Mouse (Mus musculus) intestine, postnatal 0 days (tissue): Measurements from ENCODE around the gene H2-T3. TPM values are rescaled to one million over a fixed set of nuclear protein-coding genes. Genes with fewer than 3 reads are reported as not detected.

Source experiments
- ATAC-seq: fragments of 200-750 bp; cut with Nextera tagmentation; 2 replicates; pipeline ENCODE4 v1.8.0; 2017; ENCODE audit warnings: mild to moderate bottlenecking, moderate TSS enrichment, moderate library complexity
- H3K27ac ChIP-seq: fragments of 300-500 bp; sonication (generic); 2 replicates; pipeline ENCODE4 v1.5.1; 2014; ENCODE audit warnings: mild to moderate bottlenecking, low read depth, low read length, moderate library complexity
- H3K27me3 ChIP-seq: fragments of 300-500 bp; sonication (generic); replicated peaks from 2 replicates; pipeline ENCODE4 v1.6.1; 2014; ENCODE audit warnings: low read length, mixed read lengths; ENCODE audit not compliant: control insufficient read depth, insufficient read depth
- H3K36me3 ChIP-seq: fragments of 300-500 bp; sonication (generic); 2 replicates; pipeline ENCODE4 v1.6.1; 2014; ENCODE audit warnings: mild to moderate bottlenecking, moderate library complexity; ENCODE audit not compliant: control insufficient read depth, insufficient read depth
- H3K4me1 ChIP-seq: fragments of 300-500 bp; sonication (generic); replicated peaks from 2 replicates; pipeline ENCODE4 v1.6.1; 2014; ENCODE audit warnings: antibody characterized with exemption, low read length, mixed read lengths; ENCODE audit not compliant: control insufficient read depth, insufficient read depth
- H3K4me2 ChIP-seq: fragments of 300-500 bp; sonication (generic); replicated peaks from 2 replicates; pipeline ENCODE4 v1.6.1; 2014; ENCODE audit warnings: low read depth, mild to moderate bottlenecking, moderate library complexity
- H3K4me3 ChIP-seq: fragments of 300-500 bp; sonication (generic); 2 replicates; pipeline ENCODE4 v1.5.1; 2014; ENCODE audit warnings: low read depth, low read length
- H3K9ac ChIP-seq: fragments of 300-500 bp; sonication (generic); 2 replicates; pipeline ENCODE4 v1.6.1; 2014; ENCODE audit warnings: mild to moderate bottlenecking, low read depth, low read length
- H3K9me3 ChIP-seq: fragments of 300-500 bp; sonication (generic); 2 replicates; pipeline ENCODE4 v1.6.1; 2016; ENCODE audit warnings: mixed run types; ENCODE audit not compliant: control insufficient read depth
- CTCF ChIP-seq: sonication (generic); IDR thresholded peaks from 2 replicates; pipeline ENCODE4 v1.5.1; 2016; ENCODE audit warnings: low read depth, mild to moderate bottlenecking, control low read depth, antibody characterized with exemption, moderate library complexity
- WGBS: fragments of 180-500 bp; shearing (Covaris S2); extraction: QIAGEN DNeasy Blood & Tissue Kit; methylation state at CpG from one replicate; pipeline ENCODE4 v1.1.7; 2014; 5-methylcytosine and 5-hydroxymethylcytosine counted together
- polyA plus RNA-seq: library from polyadenylated mRNA; unstranded; fragments of >200 nt; fragmentation: Nextera tagmentation; extraction: Ambion mirVana; gene quantifications from 2 replicates; pipeline ENCODE4 v1.2.1, GENCODE M21; 2015

The H2-T3 gene
- polyA plus RNA-seq, 1 experiment from 2014 or later = 53.3 TPM

- H3K27ac ChIP-seq = no peak overlapping the region
- 15% methylated on average over 9 of the region's 9 CpGs for whole genome bisulfite sequencing
- H3K4me3 ChIP-seq = no peak overlapping the region
- H3K27me3 ChIP-seq = peaks cover 50% of the 10 kb centered on the region
- H3K9ac ChIP-seq = no peak overlapping the region
- H3K9me3 ChIP-seq = no peaks in the 10 kb centered on the region
- no peak for TF ChIP-seq CTCF
- H3K4me2 ChIP-seq = no peak overlapping the region
- no peaks in the 10 kb centered on the region for H3K4me1 ChIP-seq
- no peak for ATAC-seq
- no peaks in the 10 kb centered on the region for H3K36me3 ChIP-seq
Observed at GRCm38 (mm10) chr17:36225231-36225824, 35.2 kb upstream of the H2-T3 start.

GRCm38 (mm10) chr17:36224451-36224850 is 34.4 kb upstream of the H2-T3 start:
- Histone ChIP-seq H3K9ac (no peak overlapping the region), H3K4me2 (no peak overlapping the region), H3K4me3 (no peak overlapping the region), H3K27ac (no peak overlapping the region), H3K27me3 (peaks cover 41% of the 10 kb centered on the region), H3K4me1 (no peaks in the 10 kb centered on the region), H3K36me3 (no peaks in the 10 kb centered on the region), H3K9me3 (no peaks in the 10 kb centered on the region)
- no peak for TF ChIP-seq CTCF
- ATAC-seq = no peak
- whole genome bisulfite sequencing = 43% methylated on average over 3 of the region's 3 CpGs

GRCm38 (mm10) chr17:36218594-36219155 is 28.6 kb upstream of the H2-T3 start:
- WGBS = 64% methylated on average over 5 of the region's 5 CpGs
- Histone ChIP-seq H3K9me3 (no peaks in the 10 kb centered on the region), H3K36me3 (no peaks in the 10 kb centered on the region), H3K27ac (no peak overlapping the region), H3K4me2 (no peak overlapping the region), H3K9ac (no peak overlapping the region), H3K27me3 (peaks cover 61% of the 10 kb centered on the region), H3K4me3 (no peak overlapping the region), H3K4me1 (no peaks in the 10 kb centered on the region)
- ATAC-seq = no peak
- no peak for TF ChIP-seq CTCF

GRCm38 (mm10) chr17:36215586-36215985 is 25.5 kb upstream of the H2-T3 start:
- Histone ChIP-seq H3K4me1 (no peaks in the 10 kb centered on the region), H3K9ac (no peak overlapping the region), H3K4me2 (0 out of 2 replicates have a peak overlapping the region, but pooled peaks have one; percentile 13), H3K4me3 (peak overlapping the region; percentile 3; the same call in 1 of the 2 replicates), H3K27me3 (peaks cover 53% of the 10 kb centered on the region), H3K9me3 (no peaks in the 10 kb centered on the region), H3K36me3 (no peaks in the 10 kb centered on the region), H3K27ac (no peak overlapping the region)
- 5% methylated on average over 20 of the region's 20 CpGs for WGBS
- no peak for ATAC-seq
- no peak for TF ChIP-seq CTCF

- Histone ChIP-seq H3K4me3 (no peak overlapping the region), H3K27ac (no peak overlapping the region), H3K4me2 (no peak overlapping the region), H3K4me1 (no peaks in the 10 kb centered on the region), H3K9ac (no peak overlapping the region), H3K36me3 (no peaks in the 10 kb centered on the region), H3K27me3 (peaks cover 36% of the 10 kb centered on the region; the same call in 1 of the 2 replicates), H3K9me3 (no peaks in the 10 kb centered on the region)
- no peak for TF ChIP-seq CTCF
- no peak for ATAC-seq
Observed at GRCm38 (mm10) chr17:36206846-36207245, 16.8 kb upstream of the H2-T3 start.

GRCm38 (mm10) chr17:36205862-36206261 is 15.8 kb upstream of the H2-T3 start:
- H3K36me3 ChIP-seq = no peaks in the 10 kb centered on the region
- no peak for TF ChIP-seq CTCF
- no peak overlapping the region for H3K27ac ChIP-seq
- H3K4me2 ChIP-seq = peak overlapping the region; percentile 70
- no peak for ATAC-seq
- H3K9me3 ChIP-seq = no peaks in the 10 kb centered on the region
- peaks cover 34% of the 10 kb centered on the region; the same call in 1 of the 2 replicates for H3K27me3 ChIP-seq
- H3K9ac ChIP-seq = no peak overlapping the region
- H3K4me1 ChIP-seq = no peaks in the 10 kb centered on the region
- 0% methylated on average over 39 of the region's 41 CpGs for WGBS
- H3K4me3 ChIP-seq = peak overlapping the region; percentile 41
